Mouse (Mus musculus): ENCODE data around the gene Ptprk. TPM values are rescaled to one million over a fixed set of nuclear protein-coding genes. Genes with fewer than 3 reads are reported as not detected.

The Ptprk gene
- polyA plus RNA-seq, 1 experiment from 2014 or later, result 22.3 TPM

- no peak for ATAC-seq (ENCODE audit: low FRiP score, low read depth)
- H3K27ac ChIP-seq (replicated peaks), result no peak overlapping the region
- no peak overlapping the region for H3K4me2 ChIP-seq (replicated peaks)
- WGBS, result 81% methylated on average over 2 of the region's 2 CpGs
- no peak overlapping the region for H3K4me3 ChIP-seq
- H3K9me3 ChIP-seq, result no peaks in the 10 kb centered on the region
- no peaks in the 10 kb centered on the region for H3K36me3 ChIP-seq
- H3K4me1 ChIP-seq, result no peaks in the 10 kb centered on the region
- H3K9ac ChIP-seq (replicated peaks), result no peak overlapping the region
- no peaks in the 10 kb centered on the region for H3K27me3 ChIP-seq
Measured at GRCm38 (mm10) chr10:28083183-28083582, 8.6 kb downstream of the Ptprk start.

- H3K27ac ChIP-seq (replicated peaks), result no peak overlapping the region
- no peak overlapping the region for H3K9ac ChIP-seq (replicated peaks)
- 67% methylated on average over 1 of the region's 1 CpGs for whole genome bisulfite sequencing
- H3K9me3 ChIP-seq, result no peaks in the 10 kb centered on the region
- H3K4me1 ChIP-seq, result no peaks in the 10 kb centered on the region
- H3K4me2 ChIP-seq (replicated peaks), result no peak overlapping the region
- H3K4me3 ChIP-seq, result no peak overlapping the region
- H3K36me3 ChIP-seq, result no peaks in the 10 kb centered on the region
- no peak for ATAC-seq (ENCODE audit: low FRiP score, low read depth)
- no peaks in the 10 kb centered on the region for H3K27me3 ChIP-seq
Measured at GRCm38 (mm10) chr10:28083625-28084024, 9.0 kb downstream of the Ptprk start.

GRCm38 (mm10) chr10:28087341-28087740 is 12.7 kb downstream of the Ptprk start:
- H3K4me1 ChIP-seq, result no peaks in the 10 kb centered on the region
- H3K36me3 ChIP-seq, result no peaks in the 10 kb centered on the region
- H3K27ac ChIP-seq (replicated peaks), result no peak overlapping the region
- WGBS, result 69% methylated on average over 6 of the region's 6 CpGs
- H3K9ac ChIP-seq (replicated peaks), result no peak overlapping the region
- no peaks in the 10 kb centered on the region for H3K9me3 ChIP-seq
- no peak for ATAC-seq (ENCODE audit: low FRiP score, low read depth)
- no peaks in the 10 kb centered on the region for H3K27me3 ChIP-seq
- no peak overlapping the region for H3K4me2 ChIP-seq (replicated peaks)
- H3K4me3 ChIP-seq, result no peak overlapping the region

- Histone ChIP-seq H3K9ac (replicated peaks) (no peak overlapping the region), H3K4me2 (replicated peaks) (no peak overlapping the region), H3K27me3 (no peaks in the 10 kb centered on the region), H3K27ac (replicated peaks) (no peak overlapping the region), H3K4me3 (no peak overlapping the region), H3K9me3 (no peaks in the 10 kb centered on the region), H3K36me3 (no peaks in the 10 kb centered on the region), H3K4me1 (no peaks in the 10 kb centered on the region)
- WGBS, result 68% methylated on average over 3 of the region's 3 CpGs
- no peak for ATAC-seq (ENCODE audit: low FRiP score, low read depth)
Measured at GRCm38 (mm10) chr10:28087749-28088148, 13.1 kb downstream of the Ptprk start.

- H3K4me1 ChIP-seq, result no peaks in the 10 kb centered on the region
- H3K4me3 ChIP-seq, result no peak overlapping the region
- H3K27me3 ChIP-seq, result no peaks in the 10 kb centered on the region
- no peak overlapping the region for H3K9ac ChIP-seq (replicated peaks)
- no peak overlapping the region for H3K4me2 ChIP-seq (replicated peaks)
- no peak overlapping the region for H3K27ac ChIP-seq (replicated peaks)
- ATAC-seq (ENCODE audit: low FRiP score, low read depth), result no peak
- H3K9me3 ChIP-seq, result no peaks in the 10 kb centered on the region
- no peaks in the 10 kb centered on the region for H3K36me3 ChIP-seq
Measured at GRCm38 (mm10) chr10:28096007-28096406, 21.4 kb downstream of the Ptprk start.

GRCm38 (mm10) chr10:28097637-28098036 is 23.0 kb downstream of the Ptprk start:
- ATAC-seq (ENCODE audit: low FRiP score, low read depth), result no peak
- 82% methylated on average over 7 of the region's 7 CpGs for WGBS

GRCm38 (mm10) chr10:28098923-28099322 is 24.3 kb downstream of the Ptprk start:
- H3K4me3 ChIP-seq, result no peak overlapping the region
- WGBS, result 88% methylated on average over 2 of the region's 2 CpGs

More at GRCm38 (mm10) chr10:28097637-28098036, 23.0 kb downstream of the Ptprk start:
- no peaks in the 10 kb centered on the region for H3K36me3 ChIP-seq
- H3K4me2 ChIP-seq (replicated peaks), result no peak overlapping the region
- no peak overlapping the region for H3K27ac ChIP-seq (replicated peaks)
- no peak overlapping the region for H3K4me3 ChIP-seq
- H3K9ac ChIP-seq (replicated peaks), result no peak overlapping the region
- H3K9me3 ChIP-seq, result no peaks in the 10 kb centered on the region
- H3K27me3 ChIP-seq, result no peaks in the 10 kb centered on the region
- H3K4me1 ChIP-seq, result no peaks in the 10 kb centered on the region

GRCm38 (mm10) chr10:28103406-28103906 is 28.8 kb downstream of the Ptprk start:
- H3K27ac ChIP-seq (replicated peaks), result no peak overlapping the region
- no peak overlapping the region for H3K4me3 ChIP-seq
- WGBS, result 93% methylated on average over 4 of the region's 4 CpGs
- ATAC-seq (ENCODE audit: low FRiP score, low read depth), result no peak
- H3K9me3 ChIP-seq, result no peaks in the 10 kb centered on the region
- H3K4me2 ChIP-seq (replicated peaks), result no peak overlapping the region
- no peaks in the 10 kb centered on the region for H3K27me3 ChIP-seq
- no peaks in the 10 kb centered on the region for H3K4me1 ChIP-seq
- H3K9ac ChIP-seq (replicated peaks), result no peak overlapping the region
- no peaks in the 10 kb centered on the region for H3K36me3 ChIP-seq

More at GRCm38 (mm10) chr10:28098923-28099322, 24.3 kb downstream of the Ptprk start:
- H3K9me3 ChIP-seq, result no peaks in the 10 kb centered on the region
- no peak overlapping the region for H3K27ac ChIP-seq (replicated peaks)
- ATAC-seq (ENCODE audit: low FRiP score, low read depth), result no peak
- no peaks in the 10 kb centered on the region for H3K4me1 ChIP-seq
- H3K27me3 ChIP-seq, result no peaks in the 10 kb centered on the region
- H3K4me2 ChIP-seq (replicated peaks), result no peak overlapping the region
- H3K9ac ChIP-seq (replicated peaks), result no peak overlapping the region
- no peaks in the 10 kb centered on the region for H3K36me3 ChIP-seq

- Histone ChIP-seq H3K27me3 (no peaks in the 10 kb centered on the region), H3K27ac (replicated peaks) (no peak overlapping the region), H3K4me1 (no peaks in the 10 kb centered on the region), H3K9me3 (no peaks in the 10 kb centered on the region), H3K36me3 (no peaks in the 10 kb centered on the region), H3K4me3 (no peak overlapping the region), H3K9ac (replicated peaks) (no peak overlapping the region), H3K4me2 (replicated peaks) (no peak overlapping the region)
- 61% methylated on average over 2 of the region's 2 CpGs for WGBS
- no peak for ATAC-seq (ENCODE audit: low FRiP score, low read depth)
Measured at GRCm38 (mm10) chr10:28103924-28104323, 29.3 kb downstream of the Ptprk start.

GRCm38 (mm10) chr10:28105247-28105646 is 30.6 kb downstream of the Ptprk start:
- no peak overlapping the region for H3K4me3 ChIP-seq
- 90% methylated on average over 6 of the region's 6 CpGs for WGBS
- no peak overlapping the region for H3K27ac ChIP-seq (replicated peaks)
- no peak overlapping the region for H3K4me2 ChIP-seq (replicated peaks)
- no peaks in the 10 kb centered on the region for H3K9me3 ChIP-seq
- ATAC-seq (ENCODE audit: low FRiP score, low read depth), result no peak; the same call in 1 of the 2 replicates
- H3K4me1 ChIP-seq, result peaks cover 4% of the 10 kb centered on the region; the same call in 1 of the 2 replicates
- no peaks in the 10 kb centered on the region for H3K27me3 ChIP-seq
- no peaks in the 10 kb centered on the region for H3K36me3 ChIP-seq
- H3K9ac ChIP-seq (replicated peaks), result no peak overlapping the region

GRCm38 (mm10) chr10:28112826-28113589 is 38.4 kb downstream of the Ptprk start:
- no peak overlapping the region for H3K27ac ChIP-seq (replicated peaks)
- 87% methylated on average over 8 of the region's 8 CpGs for whole genome bisulfite sequencing
- no peaks in the 10 kb centered on the region for H3K27me3 ChIP-seq
- no peak overlapping the region for H3K4me3 ChIP-seq
- no peak overlapping the region for H3K9ac ChIP-seq (replicated peaks)
- no peaks in the 10 kb centered on the region for H3K9me3 ChIP-seq
- no peak overlapping the region for H3K4me2 ChIP-seq (replicated peaks)
- H3K36me3 ChIP-seq, result no peaks in the 10 kb centered on the region
- no peak for ATAC-seq (ENCODE audit: low FRiP score, low read depth)
- H3K4me1 ChIP-seq, result peaks cover 7% of the 10 kb centered on the region; the same call in 1 of the 2 replicates

- 78% methylated on average over 3 of the region's 3 CpGs for WGBS
- no peak overlapping the region for H3K4me2 ChIP-seq (replicated peaks)
- H3K36me3 ChIP-seq, result no peaks in the 10 kb centered on the region
- no peak overlapping the region for H3K9ac ChIP-seq (replicated peaks)
- H3K4me3 ChIP-seq, result no peak overlapping the region
- no peaks in the 10 kb centered on the region for H3K9me3 ChIP-seq
- ATAC-seq (ENCODE audit: low FRiP score, low read depth), result no peak
- H3K27ac ChIP-seq (replicated peaks), result no peak overlapping the region
- peaks cover 7% of the 10 kb centered on the region; the same call in 1 of the 2 replicates for H3K4me1 ChIP-seq
- no peaks in the 10 kb centered on the region for H3K27me3 ChIP-seq
Measured at GRCm38 (mm10) chr10:28113879-28114278, 39.3 kb downstream of the Ptprk start.

Data from midbrain, embryonic 12.5 days (tissue).